Mouse (Mus musculus) E14TG2a.4 (cell line): ENCODE data around the gene Spem2.

Experiments used
- H3K27me3 ChIP-seq: 2 replicates; pipeline ENCODE4 v1.6.1; 2014; ENCODE audit warnings: low read length, control low read depth; ENCODE audit not compliant: insufficient read depth
- H3K36me3 ChIP-seq: 2 replicates; pipeline ENCODE4 v1.6.1; 2014; ENCODE audit warnings: low read length, control low read depth; ENCODE audit not compliant: insufficient read depth
- H3K4me1 ChIP-seq: replicated peaks from 2 replicates; pipeline ENCODE4 v1.6.1; 2014; ENCODE audit warnings: low read depth, low read length, control low read depth
- H3K4me3 ChIP-seq: replicated peaks from 2 replicates; pipeline ENCODE4 v1.5.1; 2014; ENCODE audit warnings: mild to moderate bottlenecking, low read length
- H3K9me3 ChIP-seq: 2 replicates; pipeline ENCODE4 v1.6.1; 2014; ENCODE audit warnings: low read length, control low read depth
- CTCF ChIP-seq: conservative IDR thresholded peaks from 2 replicates; pipeline ENCODE4 v1.5.1; 2014; ENCODE audit warnings: low read length
- NANOG ChIP-seq: IDR thresholded peaks from 2 replicates; pipeline ENCODE4 v1.6.1; 2014; ENCODE audit warnings: borderline replicate concordance, low read length, mixed read lengths
- POU5F1 ChIP-seq: IDR thresholded peaks from 2 replicates; pipeline ENCODE4 v1.6.1; 2014; ENCODE audit warnings: low read length, borderline replicate concordance

Gene Spem2

DNA sequence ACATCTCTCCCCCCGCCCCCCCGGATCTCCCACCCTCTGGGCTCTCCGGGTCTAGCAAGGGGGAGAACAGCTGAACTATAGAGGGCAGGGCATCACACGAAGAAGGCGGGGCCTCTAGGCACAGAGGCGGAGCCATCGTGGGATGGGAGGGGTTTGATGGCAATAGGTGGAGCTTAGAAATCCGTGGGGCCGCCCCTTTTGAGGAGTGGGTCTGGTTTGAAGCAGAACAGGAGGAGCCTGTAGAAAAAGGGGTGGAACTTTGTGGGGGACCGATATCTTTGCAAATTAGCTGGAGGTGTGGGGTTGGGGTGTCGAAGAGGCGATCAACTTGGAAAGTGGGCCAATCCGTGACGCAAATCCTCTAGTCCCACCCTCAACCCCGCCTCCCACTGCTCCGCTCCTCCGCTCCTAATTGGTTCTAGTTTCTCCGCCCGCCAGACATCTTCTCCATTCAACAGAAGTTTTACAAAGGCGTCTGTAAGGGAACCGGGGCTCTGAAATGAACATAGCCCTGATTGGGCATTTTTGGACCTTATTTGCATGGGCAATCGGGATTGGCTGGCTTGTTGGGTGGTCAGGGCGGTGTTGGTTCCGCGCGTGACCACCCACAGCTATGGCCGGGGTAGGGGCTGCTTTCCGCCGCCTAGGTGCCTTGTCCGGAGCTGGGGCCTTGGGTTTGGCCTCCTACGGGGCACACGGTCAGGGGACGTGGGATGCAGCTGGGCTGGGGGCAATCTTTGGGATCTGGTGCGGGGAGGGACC lies 19.9 kb upstream of the Spem2 start, which contains the start of gene Tmem256:
Gene Tmem256, plus strand, starts transcription at position 563 of the 762 bp plus-strand sequence.
- Histone ChIP-seq H3K4me1 (peaks cover 45% of the 10 kb centered on the region), H3K4me3 (peak within 1 kb of the TSS; percentile 85), H3K36me3 (peaks cover 12% of the 10 kb centered on the region), H3K9me3 (no peaks in the 10 kb centered on the region), H3K27me3 (peaks cover 39% of the 10 kb centered on the region)
- no peak for TF ChIP-seq NANOG
- no peak for TF ChIP-seq CTCF
- TF ChIP-seq POU5F1, result no peak

- peaks cover 15% of the 10 kb centered on the region for H3K36me3 ChIP-seq
- no peaks in the 10 kb centered on the region for H3K9me3 ChIP-seq
- peaks cover 45% of the 10 kb centered on the region for H3K27me3 ChIP-seq
- peaks cover 45% of the 10 kb centered on the region for H3K4me1 ChIP-seq
- TF ChIP-seq NANOG, result no peak
- no peak for TF ChIP-seq CTCF
- no peak for TF ChIP-seq POU5F1
- H3K4me3 ChIP-seq, result peak within 1 kb of the TSS; percentile 85
Observed at GRCm38 (mm10) chr11:69837604-69837951, 19.3 kb upstream of the Spem2 start, which contains the start of gene Nlgn2. TSS of gene Nlgn2 (minus strand) at chr11:69837784.

DNA sequence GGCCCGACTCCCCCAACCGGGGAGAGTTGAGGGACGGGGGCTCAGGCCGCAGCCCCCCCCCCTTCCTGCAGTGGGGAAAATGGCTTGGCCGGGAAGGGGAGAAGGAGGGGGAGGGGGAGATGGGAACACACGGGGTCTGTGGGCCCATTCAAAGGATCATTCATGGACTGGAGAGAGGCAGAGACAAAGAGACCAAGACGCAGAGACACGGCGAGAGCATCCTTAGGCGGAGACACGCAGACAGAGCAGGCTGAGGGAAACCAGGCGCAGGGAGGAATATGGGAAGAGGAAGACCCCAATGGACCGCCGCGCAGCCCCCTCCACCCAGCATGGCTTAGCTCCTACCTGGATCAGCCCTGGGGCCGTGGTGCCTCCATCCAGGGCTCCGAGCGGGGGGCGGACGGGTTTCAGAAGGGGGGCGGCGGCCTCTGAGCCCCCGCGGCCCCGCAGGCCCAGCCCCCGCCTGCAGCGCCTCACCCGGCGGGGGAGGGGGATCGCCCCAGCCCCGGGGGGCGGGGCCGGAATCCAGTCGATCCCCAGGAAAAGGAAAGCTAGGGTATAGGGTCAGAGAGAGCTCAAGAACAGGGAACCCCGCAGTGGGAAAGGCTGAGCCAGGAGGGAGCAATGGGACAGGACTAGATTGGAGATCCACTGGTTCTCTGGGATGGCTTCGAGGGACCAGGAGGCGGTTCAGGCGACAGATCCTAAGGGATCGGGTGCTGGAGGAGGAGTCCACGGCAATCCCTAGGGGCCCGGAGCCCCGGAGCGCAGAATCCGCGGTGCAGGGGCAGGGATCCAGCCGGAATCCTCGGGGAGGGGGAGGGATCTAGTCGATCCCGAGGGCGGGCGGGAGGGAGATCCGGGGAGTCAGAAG lies 18.7 kb upstream of the Spem2 start:
- Histone ChIP-seq H3K36me3 (peaks cover 21% of the 10 kb centered on the region), H3K9me3 (no peaks in the 10 kb centered on the region)
- no peak for TF ChIP-seq CTCF
- no peak for TF ChIP-seq POU5F1
- no peak for TF ChIP-seq NANOG

DNA sequence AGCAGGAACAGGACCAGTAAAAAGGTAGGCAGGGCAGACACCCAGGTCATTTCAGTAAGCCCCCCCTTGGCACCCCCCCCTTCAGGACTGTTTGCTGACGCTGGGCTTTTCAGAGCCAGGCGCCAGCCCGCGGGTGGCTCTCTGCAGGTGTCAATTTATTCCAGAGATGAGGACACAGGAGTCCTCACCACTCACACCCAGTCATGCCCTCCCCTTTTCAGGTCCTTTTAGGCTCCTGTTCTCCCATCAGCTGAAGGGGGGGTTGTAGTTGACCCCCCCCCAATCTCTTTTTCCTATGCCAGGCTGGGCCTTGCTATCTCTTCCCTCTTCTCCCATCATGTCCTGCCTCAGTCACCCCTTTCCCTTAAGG lies 17.7 kb upstream of the Spem2 start:
- peaks cover 58% of the 10 kb centered on the region for H3K27me3 ChIP-seq
- peaks cover 51% of the 10 kb centered on the region for H3K4me1 ChIP-seq
- peaks cover 21% of the 10 kb centered on the region for H3K36me3 ChIP-seq
- H3K9me3 ChIP-seq, result no peaks in the 10 kb centered on the region
- TF ChIP-seq POU5F1 (no peak), NANOG (no peak), CTCF (no peak)
- 0 out of 2 replicates have a peak overlapping the region, but pooled peaks have one; percentile 29 for H3K4me3 ChIP-seq

More for the DNA sequence above, 18.7 kb upstream of the Spem2 start:
- peaks cover 51% of the 10 kb centered on the region for H3K27me3 ChIP-seq
- peak overlapping the region; percentile 85 for H3K4me3 ChIP-seq
- H3K4me1 ChIP-seq, result peaks cover 45% of the 10 kb centered on the region

DNA sequence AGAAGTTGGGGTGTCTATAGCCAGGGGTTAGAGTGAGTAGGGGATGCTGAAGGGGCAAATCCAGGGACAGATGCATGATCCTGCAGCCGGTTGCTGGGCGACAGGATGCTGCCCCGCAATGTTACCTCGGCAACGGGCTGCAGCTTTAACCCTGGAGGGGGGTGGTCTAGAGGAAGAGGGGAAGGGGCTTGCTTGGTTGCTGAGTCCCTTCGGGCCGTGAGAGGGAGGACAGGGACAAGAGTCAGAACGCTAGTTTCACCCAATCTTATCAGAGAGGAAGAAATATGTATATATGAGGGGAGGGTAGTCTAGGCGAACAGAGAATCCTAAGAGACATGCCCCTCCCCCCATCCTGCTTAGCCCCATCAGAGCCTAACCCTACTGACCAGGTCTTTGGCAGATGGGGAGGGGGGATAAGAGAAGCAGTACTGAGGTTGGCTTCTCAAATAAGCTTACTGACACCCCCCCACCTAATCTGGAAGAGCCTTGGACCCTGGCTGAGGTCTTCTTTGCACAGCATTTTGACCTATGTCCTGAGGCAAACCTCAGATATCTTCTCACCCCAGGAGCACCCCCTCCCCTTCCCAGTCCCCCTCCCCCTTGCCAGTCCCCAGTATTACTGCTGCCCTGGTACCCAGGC lies 17.2 kb upstream of the Spem2 start:
- 0 out of 2 replicates have a peak overlapping the region, but pooled peaks have one; percentile 29 for H3K4me3 ChIP-seq
- peaks cover 56% of the 10 kb centered on the region for H3K4me1 ChIP-seq
- H3K36me3 ChIP-seq, result peaks cover 19% of the 10 kb centered on the region
- no peaks in the 10 kb centered on the region for H3K9me3 ChIP-seq
- TF ChIP-seq POU5F1, result no peak
- no peak for TF ChIP-seq CTCF
- TF ChIP-seq NANOG, result no peak
- H3K27me3 ChIP-seq, result peaks cover 58% of the 10 kb centered on the region

- Histone ChIP-seq H3K9me3 (no peaks in the 10 kb centered on the region), H3K4me3 (peak overlapping the region; percentile 81), H3K36me3 (peaks cover 8% of the 10 kb centered on the region), H3K4me1 (peaks cover 61% of the 10 kb centered on the region), H3K27me3 (peaks cover 58% of the 10 kb centered on the region)
- TF ChIP-seq POU5F1, result no peak
- no peak for TF ChIP-seq CTCF
- TF ChIP-seq NANOG, result no peak
Observed at GRCm38 (mm10) chr11:69834001-69834549, 15.8 kb upstream of the Spem2 start.

DNA sequence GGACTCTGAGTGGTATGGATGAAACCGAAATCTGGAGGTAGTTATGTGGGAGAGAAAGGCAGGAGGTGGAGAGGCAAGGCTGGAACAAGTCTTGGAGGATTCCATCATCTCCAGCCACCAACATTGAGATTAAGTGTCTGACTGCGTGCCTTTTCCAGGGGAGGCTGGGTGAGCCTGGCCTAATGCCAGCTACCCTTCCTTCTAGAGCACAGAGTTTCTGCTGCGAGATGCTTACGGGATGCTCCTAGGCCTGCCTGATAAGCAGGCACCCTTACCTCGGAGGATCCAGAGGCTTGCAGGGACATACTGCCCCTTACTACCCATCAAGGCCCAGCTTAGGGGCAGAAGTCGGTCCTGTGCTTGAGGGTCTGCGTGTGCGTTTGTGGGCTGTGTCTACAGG lies 15.3 kb upstream of the Spem2 start:
- Histone ChIP-seq H3K4me3 (peak overlapping the region; percentile 81), H3K36me3 (peaks cover 8% of the 10 kb centered on the region), H3K27me3 (peaks cover 58% of the 10 kb centered on the region), H3K4me1 (peaks cover 62% of the 10 kb centered on the region), H3K9me3 (no peaks in the 10 kb centered on the region)
- no peak for TF ChIP-seq CTCF
- TF ChIP-seq POU5F1, result no peak
